Comparison of ENCODE assay signal across 8 mouse cellular contexts in genomic region chr11:88068411-88069245, GRCm38 (mm10). TPM values are rescaled to one million over a fixed set of nuclear protein-coding genes. Genes with fewer than 3 reads are reported as not detected.
DNase-seq lines count a peak whose midpoint lies in the region; ATAC-seq and TF ChIP-seq lines count a peak whose summit lies in the region.

No protein-coding gene starts in this region.

- H3K79me3 ChIP-seq in C2C12 (ENCODE audit: low read depth): peaks cover 47% of the 10 kb centered on the region

- DNase-seq in adrenal gland, postnatal 14 days: peak; percentile 87
- DNase-seq in lung, embryonic 14.5 days: peak; percentile 68
- peak; percentile 76 for DNase-seq in testis, postnatal 14 days (ENCODE audit: low spot score)

- no peak for TF ChIP-seq CTCF in C2C12 (IDR thresholded peaks at IDR 0.05; ENCODE audit: control insufficient read depth, insufficient read depth, insufficient read length)
- no peak for TF ChIP-seq CTCF in lung, embryonic 14.5 days (IDR thresholded peaks at IDR 0.05; ENCODE audit: low read depth)

- H3K27me3 ChIP-seq in C2C12 (ENCODE audit: control insufficient read depth, insufficient read depth, insufficient read length): no peaks in the 10 kb centered on the region
- no peaks in the 10 kb centered on the region for H3K27me3 ChIP-seq in embryonic facial prominence, embryonic 13.5 days
- no peaks in the 10 kb centered on the region for H3K27me3 ChIP-seq in heart, embryonic 12.5 days (replicated peaks)
- no peaks in the 10 kb centered on the region for H3K27me3 ChIP-seq in kidney, embryonic 16.5 days (ENCODE audit: insufficient read depth, low read length)
- H3K27me3 ChIP-seq in lung, embryonic 14.5 days (ENCODE audit: insufficient read depth, low read length): no peaks in the 10 kb centered on the region
- no peaks in the 10 kb centered on the region for H3K27me3 ChIP-seq in neural tube, embryonic 15.5 days (replicated peaks)

- peak overlapping the region; percentile 98 for H3K9ac ChIP-seq in embryonic facial prominence, embryonic 13.5 days
- peak overlapping the region; percentile 96 for H3K9ac ChIP-seq in heart, embryonic 12.5 days
- peak overlapping the region; percentile 96 for H3K9ac ChIP-seq in kidney, embryonic 16.5 days (replicated peaks; ENCODE audit: low read length)
- H3K9ac ChIP-seq in lung, embryonic 14.5 days: peak overlapping the region; percentile 95
- peak overlapping the region; percentile 98 for H3K9ac ChIP-seq in neural tube, embryonic 15.5 days (replicated peaks)

- H3K36me3 ChIP-seq in C2C12 (ENCODE audit: control insufficient read depth, insufficient read depth): peaks cover 8% of the 10 kb centered on the region
- H3K36me3 ChIP-seq in embryonic facial prominence, embryonic 13.5 days: peaks cover 7% of the 10 kb centered on the region
- H3K36me3 ChIP-seq in heart, embryonic 12.5 days: peaks cover 6% of the 10 kb centered on the region
- peaks cover 6% of the 10 kb centered on the region; the same call in 1 of the 2 replicates for H3K36me3 ChIP-seq in kidney, embryonic 16.5 days (ENCODE audit: insufficient read depth, low read length)
- H3K36me3 ChIP-seq in lung, embryonic 14.5 days (ENCODE audit: insufficient read depth): peaks cover 8% of the 10 kb centered on the region
- H3K36me3 ChIP-seq in neural tube, embryonic 15.5 days: peaks cover 4% of the 10 kb centered on the region; the same call in 1 of the 2 replicates

- peak; percentile 65 for ATAC-seq in embryonic facial prominence, embryonic 13.5 days (ENCODE audit: insufficient number of reproducible peaks, insufficient read depth, low FRiP score, low TSS enrichment, low read depth)
- ATAC-seq in heart, embryonic 12.5 days (ENCODE audit: insufficient number of reproducible peaks, low FRiP score): peak; percentile 85
- peak; percentile 72 for ATAC-seq in kidney, embryonic 16.5 days (ENCODE audit: low FRiP score, low TSS enrichment)
- ATAC-seq in lung, embryonic 14.5 days (ENCODE audit: insufficient read depth): peak; percentile 67
- ATAC-seq in neural tube, embryonic 15.5 days (ENCODE audit: low FRiP score): peak; percentile 76

- no peaks in the 10 kb centered on the region for H3K9me3 ChIP-seq in embryonic facial prominence, embryonic 13.5 days
- no peaks in the 10 kb centered on the region for H3K9me3 ChIP-seq in heart, embryonic 12.5 days (replicated peaks)
- H3K9me3 ChIP-seq in kidney, embryonic 16.5 days (ENCODE audit: low read length): no peaks in the 10 kb centered on the region
- no peaks in the 10 kb centered on the region for H3K9me3 ChIP-seq in lung, embryonic 14.5 days (ENCODE audit: low read depth, low read length)
- H3K9me3 ChIP-seq in neural tube, embryonic 15.5 days (replicated peaks): no peaks in the 10 kb centered on the region

- peak overlapping the region; percentile 97 for H3ac ChIP-seq in C2C12 (ENCODE audit: control insufficient read depth, insufficient read length, low read depth)

- peak overlapping the region; percentile 91 for H3K4me3 ChIP-seq in C2C12 (ENCODE audit: insufficient read depth, poor library complexity, severe bottlenecking)
- peak overlapping the region; percentile 96 for H3K4me3 ChIP-seq in embryonic facial prominence, embryonic 13.5 days
- H3K4me3 ChIP-seq in heart, embryonic 12.5 days: peak overlapping the region; percentile 91
- H3K4me3 ChIP-seq in kidney, embryonic 16.5 days (ENCODE audit: low read length): peak overlapping the region; percentile 88
- H3K4me3 ChIP-seq in lung, embryonic 14.5 days (ENCODE audit: low read depth, low read length): peak overlapping the region; percentile 99
- H3K4me3 ChIP-seq in neural tube, embryonic 15.5 days (replicated peaks): peak overlapping the region; percentile 89

- peaks cover 53% of the 10 kb centered on the region for H3K79me2 ChIP-seq in C2C12 (ENCODE audit: control insufficient read depth, insufficient read depth)

- H3K4me2 ChIP-seq in embryonic facial prominence, embryonic 13.5 days: peak overlapping the region; percentile 82
- peak overlapping the region; percentile 96 for H3K4me2 ChIP-seq in heart, embryonic 12.5 days
- H3K4me2 ChIP-seq in kidney, embryonic 16.5 days (replicated peaks; ENCODE audit: low read depth, low read length): peak overlapping the region; percentile 57
- peak overlapping the region; percentile 77 for H3K4me2 ChIP-seq in lung, embryonic 14.5 days
- peak overlapping the region; percentile 90 for H3K4me2 ChIP-seq in neural tube, embryonic 15.5 days

- WGBS in embryonic facial prominence, embryonic 13.5 days: under 1% methylated on average over 69 of the region's 92 CpGs
- WGBS in heart, embryonic 12.5 days: under 1% methylated on average over 78 of the region's 92 CpGs
- WGBS in kidney, embryonic 16.5 days: under 1% methylated on average over 78 of the region's 92 CpGs
- WGBS in lung, embryonic 14.5 days: 0% methylated on average over 85 of the region's 92 CpGs
- under 1% methylated on average over 74 of the region's 92 CpGs for WGBS in neural tube, embryonic 15.5 days

- H3K27ac ChIP-seq in embryonic facial prominence, embryonic 13.5 days: peak overlapping the region; percentile 97
- peak overlapping the region; percentile 95 for H3K27ac ChIP-seq in heart, embryonic 12.5 days (ENCODE audit: poor library complexity, severe bottlenecking)
- peak overlapping the region; percentile 97 for H3K27ac ChIP-seq in kidney, embryonic 16.5 days (ENCODE audit: low read length)
- H3K27ac ChIP-seq in lung, embryonic 14.5 days (ENCODE audit: low read depth): peak overlapping the region; percentile 96
- H3K27ac ChIP-seq in neural tube, embryonic 15.5 days (replicated peaks): peak overlapping the region; percentile 99

- peaks cover 43% of the 10 kb centered on the region for H3K4me1 ChIP-seq in embryonic facial prominence, embryonic 13.5 days
- H3K4me1 ChIP-seq in heart, embryonic 12.5 days (replicated peaks): peaks cover 39% of the 10 kb centered on the region
- peaks cover 38% of the 10 kb centered on the region for H3K4me1 ChIP-seq in kidney, embryonic 16.5 days (ENCODE audit: insufficient read depth, low read length)
- H3K4me1 ChIP-seq in lung, embryonic 14.5 days (ENCODE audit: insufficient read depth): peaks cover 19% of the 10 kb centered on the region
- peaks cover 53% of the 10 kb centered on the region for H3K4me1 ChIP-seq in neural tube, embryonic 15.5 days

TF ChIP-seq in C2C12, 6 proteins besides CTCF, POLR2A, EP300 and RAD21:
- no peak for TF ChIP-seq FOSL1 (IDR thresholded peaks at IDR 0.05; ENCODE audit: insufficient read depth, low read length, poor library complexity, severe bottlenecking)
- TF ChIP-seq USF1 (IDR thresholded peaks at IDR 0.05; ENCODE audit: low read depth): no peak
- no peak for TF ChIP-seq MYOD1 (IDR thresholded peaks at IDR 0.05; ENCODE audit: control insufficient read depth, insufficient read length, low read depth)
- TF ChIP-seq MAX (IDR thresholded peaks at IDR 0.05): no peak
- TF ChIP-seq CEBPB (IDR thresholded peaks at IDR 0.05; ENCODE audit: low read depth): no peak
- TF ChIP-seq MYOG (IDR thresholded peaks at IDR 0.05; ENCODE audit: control insufficient read depth, extremely low read depth, insufficient read length): no peak

RNA-seq across cellular contexts. Expression of gene Vezf1, which starts 0.5 kb away (rescaled TPM):
- 13.3 TPM for polyA plus RNA-seq in C2C12 (2012; fragmentation: generic; extraction: Trizol)
- total RNA-seq in adrenal gland, postnatal 14 days (2021): 39.8 and 42.4 TPM in 2 replicates
- polyA plus RNA-seq in embryonic facial prominence, embryonic 13.5 days (2015; fragmentation: Nextera tagmentation; extraction: Ambion mirVana): 43.1 and 47.0 TPM in 2 replicates
- 27.3 and 29.3 TPM in 2 replicates for polyA plus RNA-seq in heart, embryonic 12.5 days (2016; fragmentation: Nextera tagmentation; extraction: Ambion mirVana)
- polyA plus RNA-seq in kidney, embryonic 16.5 days (2015; fragmentation: Nextera tagmentation; extraction: Ambion mirVana): 40.2 and 44.3 TPM in 2 replicates
- polyA plus RNA-seq in lung, embryonic 14.5 days (2014; fragmentation: Nextera tagmentation; extraction: Ambion mirVana): 44.5 and 46.8 TPM in 2 replicates
- polyA plus RNA-seq in neural tube, embryonic 15.5 days (2015; fragmentation: Nextera tagmentation; extraction: Ambion mirVana): 35.0 and 39.1 TPM in 2 replicates

RNA-seq across cellular contexts. Expression of gene Srsf1, which starts 21.5 kb away (rescaled TPM):
- 143 TPM for polyA plus RNA-seq in C2C12 (2012; fragmentation: generic; extraction: Trizol)
- total RNA-seq in adrenal gland, postnatal 14 days (2021): 245 and 260 TPM in 2 replicates
- 374 and 398 TPM in 2 replicates for polyA plus RNA-seq in embryonic facial prominence, embryonic 13.5 days (2015; fragmentation: Nextera tagmentation; extraction: Ambion mirVana)
- polyA plus RNA-seq in heart, embryonic 12.5 days (2016; fragmentation: Nextera tagmentation; extraction: Ambion mirVana): 254 and 260 TPM in 2 replicates
- polyA plus RNA-seq in kidney, embryonic 16.5 days (2015; fragmentation: Nextera tagmentation; extraction: Ambion mirVana): 283 and 306 TPM in 2 replicates
- 446 and 450 TPM in 2 replicates for polyA plus RNA-seq in lung, embryonic 14.5 days (2014; fragmentation: Nextera tagmentation; extraction: Ambion mirVana)
- 183 and 211 TPM in 2 replicates for polyA plus RNA-seq in neural tube, embryonic 15.5 days (2015; fragmentation: Nextera tagmentation; extraction: Ambion mirVana)

RNA-seq across cellular contexts. Expression of gene Cuedc1, which starts 29.2 kb away (rescaled TPM):
- polyA plus RNA-seq in C2C12 (2012; fragmentation: generic; extraction: Trizol): 16.2 TPM
- 37.9 and 41.9 TPM in 2 replicates for total RNA-seq in adrenal gland, postnatal 14 days (2021)
- 34.9 and 40.3 TPM in 2 replicates for polyA plus RNA-seq in embryonic facial prominence, embryonic 13.5 days (2015; fragmentation: Nextera tagmentation; extraction: Ambion mirVana)
- 20.7 and 22.9 TPM in 2 replicates for polyA plus RNA-seq in heart, embryonic 12.5 days (2016; fragmentation: Nextera tagmentation; extraction: Ambion mirVana)
- 14.6 and 14.7 TPM in 2 replicates for polyA plus RNA-seq in kidney, embryonic 16.5 days (2015; fragmentation: Nextera tagmentation; extraction: Ambion mirVana)
- 14.1 and 16.8 TPM in 2 replicates for polyA plus RNA-seq in lung, embryonic 14.5 days (2014; fragmentation: Nextera tagmentation; extraction: Ambion mirVana)
- 40.6 and 49.0 TPM in 2 replicates for polyA plus RNA-seq in neural tube, embryonic 15.5 days (2015; fragmentation: Nextera tagmentation; extraction: Ambion mirVana)

Comparison
In these comparisons a context has a peak if more than half of its experiments do, and no peak if none do; other contexts are left out.
1. Peak in every context shown above with its lines: DNase-seq, ATAC-seq, H3K4me3 ChIP-seq and H3K27ac ChIP-seq.